Mouse (Mus musculus): ENCODE data around the gene Tbc1d10c. TPM values are rescaled to one million over a fixed set of nuclear protein-coding genes. Genes with fewer than 3 reads are reported as not detected.

Gene Tbc1d10c
- polyA plus RNA-seq, 1 experiment from 2014 or later, result 2.0 TPM

DNA sequence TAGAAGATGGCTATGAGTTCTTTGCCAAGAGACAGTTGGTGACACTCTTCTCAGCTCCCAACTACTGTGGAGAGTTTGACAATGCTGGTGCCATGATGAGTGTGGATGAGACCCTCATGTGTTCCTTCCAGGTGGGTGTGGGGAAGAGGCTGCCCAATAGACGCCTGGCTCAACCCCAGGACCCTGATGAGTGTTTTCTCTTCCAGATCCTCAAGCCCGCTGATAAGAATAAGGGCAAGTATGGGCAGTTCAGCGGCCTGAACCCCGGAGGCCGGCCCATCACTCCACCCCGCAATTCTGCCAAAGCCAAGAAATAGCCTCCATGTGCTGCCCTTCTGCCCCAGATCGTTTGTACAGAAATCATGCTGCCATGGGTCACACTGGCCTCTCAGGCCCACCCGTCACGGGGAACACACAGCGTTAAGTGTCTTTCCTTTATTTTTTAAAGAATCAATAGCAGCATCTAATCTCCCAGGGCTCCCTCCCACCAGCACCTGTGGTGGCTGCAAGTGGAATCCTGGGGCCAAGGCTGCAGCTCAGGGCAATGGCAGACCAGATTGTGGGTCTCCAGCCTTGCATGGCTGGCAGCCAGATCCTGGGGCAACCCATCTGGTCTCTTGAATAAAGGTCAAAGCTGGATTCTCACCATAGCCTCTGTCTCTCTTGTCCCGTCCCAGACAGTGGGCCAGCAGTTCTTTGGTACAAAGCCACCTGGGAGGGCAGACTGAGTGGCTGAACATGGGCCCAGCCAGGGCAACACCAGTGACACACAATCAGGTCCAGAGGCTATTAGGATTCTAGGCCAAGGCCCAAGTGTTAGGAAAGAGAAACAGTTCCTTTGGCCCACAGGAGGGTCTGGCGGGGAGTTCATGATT lies 3.9 kb upstream of the Tbc1d10c start:
- WGBS, result 76% methylated on average over 12 of the region's 12 CpGs
- Histone ChIP-seq H3K27me3 (replicated peaks; ENCODE audit: control insufficient read depth, insufficient read depth, low read length) (no peaks in the 10 kb centered on the region), H3K4me1 (replicated peaks; ENCODE audit: control insufficient read depth, insufficient read depth, low read length) (peaks cover 9% of the 10 kb centered on the region), H3K9me3 (ENCODE audit: control insufficient read depth) (no peaks in the 10 kb centered on the region), H3K9ac (ENCODE audit: low read depth, low read length) (no peak overlapping the region), H3K4me3 (ENCODE audit: low read depth, low read length) (no peak overlapping the region), H3K27ac (ENCODE audit: low read depth, low read length) (no peak overlapping the region), H3K36me3 (ENCODE audit: control insufficient read depth, insufficient read depth) (peaks cover 46% of the 10 kb centered on the region), H3K4me2 (replicated peaks; ENCODE audit: low read depth) (no peak overlapping the region)
- ATAC-seq, result no peak
- TF ChIP-seq CTCF (IDR thresholded peaks at IDR 0.05; ENCODE audit: low read depth), result no peak

DNA sequence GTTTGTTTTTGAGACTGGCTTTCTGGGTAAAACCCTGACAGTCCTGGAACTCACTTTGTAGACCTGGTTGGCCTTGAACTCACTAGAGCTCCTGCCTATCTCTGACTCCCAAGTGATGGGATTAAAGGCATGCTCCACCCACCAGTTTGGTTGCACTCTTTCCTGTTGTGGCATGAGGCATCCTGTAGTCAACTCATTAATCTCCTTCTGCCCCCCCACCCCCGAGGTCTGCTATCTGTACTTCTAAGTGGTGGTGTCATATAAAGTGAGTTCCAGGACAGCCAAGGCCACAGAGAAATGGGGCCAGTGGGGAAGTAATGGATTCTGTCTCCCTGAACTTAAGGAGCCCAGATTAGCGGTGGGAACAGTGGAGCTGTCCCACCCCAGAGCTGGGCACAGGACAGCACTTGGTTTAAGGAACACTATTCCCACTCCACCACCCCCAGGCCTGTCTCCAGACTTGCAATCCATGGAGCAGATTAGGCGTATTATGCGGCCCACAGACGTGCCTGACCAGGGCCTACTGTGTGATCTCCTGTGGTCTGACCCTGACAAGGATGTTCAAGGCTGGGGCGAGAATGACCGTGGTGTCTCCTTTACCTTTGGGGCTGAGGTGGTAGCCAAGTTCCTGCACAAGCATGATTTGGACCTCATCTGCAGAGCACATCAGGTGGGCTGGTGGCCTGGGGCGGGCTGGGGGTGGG lies 3.1 kb upstream of the Tbc1d10c start:
- no peaks in the 10 kb centered on the region for H3K9me3 ChIP-seq (ENCODE audit: control insufficient read depth)
- no peak overlapping the region for H3K4me2 ChIP-seq (replicated peaks; ENCODE audit: low read depth)
- no peak overlapping the region for H3K9ac ChIP-seq (ENCODE audit: low read depth, low read length)
- H3K36me3 ChIP-seq (ENCODE audit: control insufficient read depth, insufficient read depth), result peaks cover 39% of the 10 kb centered on the region
- H3K4me3 ChIP-seq (ENCODE audit: low read depth, low read length), result no peak overlapping the region
- H3K27me3 ChIP-seq (replicated peaks; ENCODE audit: control insufficient read depth, insufficient read depth, low read length), result no peaks in the 10 kb centered on the region
- H3K27ac ChIP-seq (ENCODE audit: low read depth, low read length), result no peak overlapping the region
- H3K4me1 ChIP-seq (replicated peaks; ENCODE audit: control insufficient read depth, insufficient read depth, low read length), result peaks cover 9% of the 10 kb centered on the region
- 73% methylated on average over 8 of the region's 8 CpGs for WGBS
- no peak for TF ChIP-seq CTCF (IDR thresholded peaks at IDR 0.05; ENCODE audit: low read depth)
- ATAC-seq, result no peak

DNA sequence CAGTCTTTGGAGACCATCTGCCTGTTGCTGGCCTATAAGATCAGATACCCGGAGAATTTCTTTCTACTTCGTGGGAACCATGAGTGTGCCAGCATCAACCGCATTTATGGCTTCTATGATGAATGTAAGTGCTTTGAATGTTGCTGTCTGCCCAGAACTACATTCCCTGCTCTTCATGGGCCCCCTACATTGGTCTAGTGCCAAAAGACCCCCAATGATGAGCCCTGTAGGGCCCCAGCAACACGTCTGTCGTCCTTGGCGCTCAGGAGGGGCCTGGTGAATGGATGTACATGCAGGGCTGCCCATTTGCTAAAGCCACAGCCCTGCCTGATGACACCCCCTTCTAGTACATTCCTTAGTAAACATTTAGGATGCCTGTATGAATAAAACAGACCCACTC lies 2.0 kb upstream of the Tbc1d10c start:
- H3K4me1 ChIP-seq (replicated peaks; ENCODE audit: control insufficient read depth, insufficient read depth, low read length), result peaks cover 9% of the 10 kb centered on the region
- H3K4me3 ChIP-seq (ENCODE audit: low read depth, low read length), result peak overlapping the region; percentile 93
- peak overlapping the region; percentile 92 for H3K9ac ChIP-seq (ENCODE audit: low read depth, low read length)
- H3K36me3 ChIP-seq (ENCODE audit: control insufficient read depth, insufficient read depth), result peaks cover 38% of the 10 kb centered on the region
- ATAC-seq, result no peak
- peak overlapping the region; percentile 94; the same call in 1 of the 2 replicates for H3K27ac ChIP-seq (ENCODE audit: low read depth, low read length)
- H3K27me3 ChIP-seq (replicated peaks; ENCODE audit: control insufficient read depth, insufficient read depth, low read length), result no peaks in the 10 kb centered on the region
- whole genome bisulfite sequencing, result 37% methylated on average over 6 of the region's 6 CpGs
- TF ChIP-seq CTCF (IDR thresholded peaks at IDR 0.05; ENCODE audit: low read depth), result no peak
- peak overlapping the region; percentile 75 for H3K4me2 ChIP-seq (replicated peaks; ENCODE audit: low read depth)
- H3K9me3 ChIP-seq (ENCODE audit: control insufficient read depth), result no peaks in the 10 kb centered on the region

DNA sequence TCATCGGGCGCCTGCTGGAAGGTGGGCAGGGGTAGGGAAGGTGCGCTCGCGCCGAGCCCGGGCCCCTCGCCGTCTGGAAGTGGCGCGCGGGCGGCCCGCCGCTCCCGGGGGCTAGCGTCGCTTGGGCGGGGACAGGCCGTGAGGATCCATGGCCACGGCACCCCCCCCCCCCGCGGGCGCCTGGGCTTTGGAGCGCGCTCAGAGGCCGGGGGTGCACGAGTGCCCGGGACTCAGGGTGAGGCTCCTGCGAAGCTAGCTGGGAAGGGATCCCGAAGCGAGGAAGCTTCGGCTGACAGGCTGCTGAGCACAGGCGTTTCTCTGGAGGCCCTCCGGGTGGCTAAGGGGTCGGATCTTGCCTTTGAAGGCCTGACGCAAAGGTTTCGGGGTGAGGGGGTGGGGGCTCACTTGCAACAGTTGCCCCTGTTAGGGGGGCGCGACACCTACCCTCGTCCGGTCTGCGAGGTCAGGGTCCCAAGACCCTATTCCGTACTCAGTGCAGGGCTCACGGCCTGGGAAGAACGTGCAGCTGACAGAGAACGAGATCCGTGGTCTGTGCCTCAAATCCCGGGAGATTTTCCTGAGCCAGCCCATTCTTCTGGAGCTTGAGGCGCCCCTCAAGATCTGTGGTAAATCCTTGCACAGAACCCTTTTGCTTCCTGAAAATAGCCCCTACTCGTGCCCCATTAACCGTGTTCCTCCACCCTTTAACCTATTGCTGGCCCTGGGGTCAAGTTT lies 1.3 kb upstream of the Tbc1d10c start:
- TF ChIP-seq CTCF (IDR thresholded peaks at IDR 0.05; ENCODE audit: low read depth), result no peak

DNA sequence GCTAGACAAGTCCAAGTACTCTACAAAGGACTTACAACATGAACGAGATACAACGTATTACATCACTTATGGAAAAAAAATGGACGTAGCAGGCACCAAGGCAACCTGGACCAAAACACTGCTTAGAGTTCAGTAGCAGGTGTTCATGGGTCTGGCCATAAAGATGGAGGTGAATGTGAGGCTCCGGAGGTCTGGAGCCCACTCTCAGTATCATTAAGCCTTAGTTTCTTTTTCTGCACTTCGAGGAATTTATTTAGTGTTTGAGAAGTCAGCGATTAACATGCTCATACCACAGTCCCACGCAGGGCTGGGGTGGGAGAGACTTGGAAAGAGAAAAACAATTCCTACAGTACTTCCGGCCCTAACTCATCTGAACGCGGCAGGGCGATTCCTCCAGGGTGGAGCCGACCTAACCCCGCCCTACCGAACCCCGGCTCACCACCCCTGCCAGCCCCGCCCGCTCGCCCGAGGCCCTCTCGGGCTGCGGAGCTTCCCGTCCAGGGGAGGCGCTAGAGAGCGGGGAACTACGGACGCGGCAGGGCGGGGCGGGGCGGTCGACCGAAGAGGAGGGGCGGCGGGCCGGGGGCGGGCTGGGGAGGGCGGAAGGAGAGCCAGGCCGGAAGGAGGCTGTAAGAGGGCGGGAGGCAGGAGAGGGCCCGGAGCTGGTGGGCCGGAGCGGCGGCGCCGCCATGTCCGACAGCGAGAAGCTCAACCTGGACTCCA lies 605 bp upstream of the Tbc1d10c start, which contains the start of gene Ppp1ca:
Gene Ppp1ca, plus strand, starts transcription at position 538 of the 723 bp plus-strand sequence.
- peak within 1 kb of the TSS; percentile 75 for H3K4me2 ChIP-seq (replicated peaks; ENCODE audit: low read depth)
- ATAC-seq, result peak; percentile 93

More for the DNA sequence above, 1.3 kb upstream of the Tbc1d10c start:
- H3K4me2 ChIP-seq (replicated peaks; ENCODE audit: low read depth), result peak overlapping the region; percentile 75
- H3K27me3 ChIP-seq (replicated peaks; ENCODE audit: control insufficient read depth, insufficient read depth, low read length), result no peaks in the 10 kb centered on the region
- H3K9ac ChIP-seq (ENCODE audit: low read depth, low read length), result peak overlapping the region; percentile 92
- H3K4me3 ChIP-seq (ENCODE audit: low read depth, low read length), result peak overlapping the region; percentile 93
- WGBS, result under 1% methylated on average over 44 of the region's 52 CpGs
- ATAC-seq, result peak; percentile 37
- peaks cover 9% of the 10 kb centered on the region for H3K4me1 ChIP-seq (replicated peaks; ENCODE audit: control insufficient read depth, insufficient read depth, low read length)
- peaks cover 35% of the 10 kb centered on the region for H3K36me3 ChIP-seq (ENCODE audit: control insufficient read depth, insufficient read depth)
- no peaks in the 10 kb centered on the region for H3K9me3 ChIP-seq (ENCODE audit: control insufficient read depth)
- peak overlapping the region; percentile 94 for H3K27ac ChIP-seq (ENCODE audit: low read depth, low read length)

More for the DNA sequence above, 605 bp upstream of the Tbc1d10c start, which contains the start of gene Ppp1ca:
- H3K4me1 ChIP-seq (replicated peaks; ENCODE audit: control insufficient read depth, insufficient read depth, low read length), result peaks cover 9% of the 10 kb centered on the region
- H3K4me3 ChIP-seq (ENCODE audit: low read depth, low read length), result peak within 1 kb of the TSS; percentile 93
- TF ChIP-seq CTCF (IDR thresholded peaks at IDR 0.05; ENCODE audit: low read depth), result peak; percentile 85
- H3K27me3 ChIP-seq (replicated peaks; ENCODE audit: control insufficient read depth, insufficient read depth, low read length), result no peaks in the 10 kb centered on the region
- peak within 1 kb of the TSS; percentile 94 for H3K27ac ChIP-seq (ENCODE audit: low read depth, low read length)
- peak within 1 kb of the TSS; percentile 92 for H3K9ac ChIP-seq (ENCODE audit: low read depth, low read length)
- no peaks in the 10 kb centered on the region for H3K9me3 ChIP-seq (ENCODE audit: control insufficient read depth)
- under 1% methylated on average over 46 of the region's 47 CpGs for WGBS
- H3K36me3 ChIP-seq (ENCODE audit: control insufficient read depth, insufficient read depth), result peaks cover 28% of the 10 kb centered on the region
